Mouse (Mus musculus) heart, embryonic 11.5 days (tissue): Measurements from ENCODE around the gene Efcab7. TPM values are rescaled to one million over a fixed set of nuclear protein-coding genes. Genes with fewer than 3 reads are reported as not detected.

Source experiments
- ATAC-seq: fragments of 200-750 bp; cut with Nextera tagmentation; replicated peaks from 2 replicates; pipeline ENCODE4 v1.8.0; 2017; ENCODE audit warnings: moderate library complexity; ENCODE audit not compliant: insufficient number of reproducible peaks, low FRiP score, low TSS enrichment
- H3K27ac ChIP-seq: fragments of 300-500 bp; sonication (generic); 2 replicates; pipeline ENCODE4 v1.5.1; 2014; ENCODE audit warnings: mild to moderate bottlenecking, low read depth, low read length
- H3K27me3 ChIP-seq: fragments of 300-500 bp; sonication (generic); 2 replicates; pipeline ENCODE4 v1.6.1; 2014; ENCODE audit warnings: mild to moderate bottlenecking, low read length, mixed read lengths; ENCODE audit not compliant: control insufficient read depth, insufficient read depth
- H3K36me3 ChIP-seq: fragments of 300-500 bp; sonication (generic); 2 replicates; pipeline ENCODE4 v1.6.1; 2014; ENCODE audit warnings: mild to moderate bottlenecking, low read length, moderate library complexity, mixed read lengths; ENCODE audit not compliant: control insufficient read depth, insufficient read depth
- H3K4me1 ChIP-seq: fragments of 300-500 bp; sonication (generic); 2 replicates; pipeline ENCODE4 v1.6.1; 2014; ENCODE audit warnings: low read length; ENCODE audit not compliant: control insufficient read depth, insufficient read depth
- H3K4me2 ChIP-seq: fragments of 300-500 bp; sonication (generic); 2 replicates; pipeline ENCODE4 v1.6.1; 2014; ENCODE audit warnings: mild to moderate bottlenecking, moderate library complexity
- H3K4me3 ChIP-seq: fragments of 300-500 bp; sonication (generic); 2 replicates; pipeline ENCODE4 v1.5.1; 2014; ENCODE audit warnings: low read depth, low read length
- H3K9ac ChIP-seq: fragments of 300-500 bp; sonication (generic); 2 replicates; pipeline ENCODE4 v1.6.1; 2014; ENCODE audit warnings: mild to moderate bottlenecking, low read depth, low read length, moderate library complexity
- H3K9me3 ChIP-seq: fragments of 300-500 bp; sonication (generic); replicated peaks from 2 replicates; pipeline ENCODE4 v1.6.1; 2016; ENCODE audit warnings: low read length; ENCODE audit not compliant: control insufficient read depth
- WGBS: fragments of 180-500 bp; shearing (Covaris S2); extraction: QIAGEN DNeasy Blood & Tissue Kit; methylation state at CpG from one replicate; pipeline ENCODE4 v1.1.7; 2014; ENCODE audit not compliant: insufficient replicate concordance; 5-methylcytosine and 5-hydroxymethylcytosine counted together
- polyA plus RNA-seq: library from polyadenylated mRNA; unstranded; fragments of >200 nt; fragmentation: Nextera tagmentation; extraction: Ambion mirVana; gene quantifications from 2 replicates; pipeline ENCODE4 v1.2.1, GENCODE M21; 2014

Gene Efcab7
- polyA plus RNA-seq, 1 experiment from 2014 or later, result 12.4 TPM

GRCm38 (mm10) chr4:99953904-99954303 lies 124.9 kb downstream of the Efcab7 start:
- Histone ChIP-seq H3K9me3 (no peaks in the 10 kb centered on the region), H3K4me3 (no peak overlapping the region), H3K4me1 (no peaks in the 10 kb centered on the region), H3K4me2 (no peak overlapping the region), H3K27me3 (no peaks in the 10 kb centered on the region), H3K27ac (no peak overlapping the region), H3K9ac (no peak overlapping the region), H3K36me3 (no peaks in the 10 kb centered on the region)
- ATAC-seq, result no peak
- WGBS, result 84% methylated on average over 2 of the region's 2 CpGs

- no peak overlapping the region for H3K4me3 ChIP-seq
- no peak for ATAC-seq
- 89% methylated on average over 10 of the region's 10 CpGs for WGBS
- no peak overlapping the region for H3K27ac ChIP-seq
- no peaks in the 10 kb centered on the region for H3K36me3 ChIP-seq
- H3K4me1 ChIP-seq, result peaks cover 9% of the 10 kb centered on the region
- no peak overlapping the region for H3K9ac ChIP-seq
- no peaks in the 10 kb centered on the region for H3K27me3 ChIP-seq
- no peaks in the 10 kb centered on the region for H3K9me3 ChIP-seq
- no peak overlapping the region for H3K4me2 ChIP-seq
Observed at GRCm38 (mm10) chr4:99955396-99955795, 126.4 kb downstream of the Efcab7 start.

GRCm38 (mm10) chr4:99957186-99957585 lies 128.2 kb downstream of the Efcab7 start:
- ATAC-seq, result no peak
- Histone ChIP-seq H3K4me3 (no peak overlapping the region), H3K4me2 (no peak overlapping the region), H3K9ac (no peak overlapping the region), H3K9me3 (no peaks in the 10 kb centered on the region), H3K36me3 (no peaks in the 10 kb centered on the region), H3K27me3 (no peaks in the 10 kb centered on the region), H3K27ac (no peak overlapping the region), H3K4me1 (peaks cover 9% of the 10 kb centered on the region)
- 92% methylated on average over 4 of the region's 4 CpGs for WGBS

DNA sequence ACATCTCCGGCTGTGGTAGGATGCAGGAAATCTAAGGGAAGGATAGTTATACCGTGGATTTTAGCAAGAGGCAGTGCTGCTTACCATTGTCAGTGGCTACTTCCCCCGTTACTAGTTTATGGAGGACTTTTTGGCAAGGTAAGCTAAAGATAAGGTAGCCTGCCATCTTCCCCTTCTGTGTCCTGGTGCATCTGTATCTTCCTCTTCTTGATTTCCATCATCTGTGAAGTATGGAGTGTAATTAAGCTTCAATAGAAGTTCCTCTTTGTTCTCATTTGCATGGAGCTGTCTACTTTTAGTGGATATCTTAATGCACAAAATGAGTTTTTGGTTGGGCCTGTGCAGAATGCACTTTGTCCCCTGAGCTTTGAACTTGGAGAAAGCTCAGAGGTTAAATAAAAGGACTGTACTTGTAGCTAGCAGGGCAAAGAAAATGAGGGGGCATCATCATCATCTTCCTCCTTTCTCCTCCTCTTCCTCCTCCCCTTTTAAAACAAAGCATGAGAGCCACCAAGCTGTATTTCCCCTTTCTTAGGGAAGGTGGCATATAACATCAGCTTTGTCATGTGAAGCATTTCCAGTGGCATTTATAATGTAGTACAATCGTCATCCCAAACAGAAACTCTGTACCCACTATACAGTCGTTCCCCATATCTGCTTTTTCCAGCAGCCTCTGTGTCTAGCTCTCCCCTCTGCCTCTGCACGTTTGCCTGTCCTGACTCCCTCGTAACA lies 129.3 kb downstream of the Efcab7 start:
- no peak for ATAC-seq
- WGBS, result 68% methylated on average over 7 of the region's 7 CpGs
- no peak overlapping the region for H3K27ac ChIP-seq
- H3K4me3 ChIP-seq, result no peak overlapping the region
- peaks cover 9% of the 10 kb centered on the region for H3K4me1 ChIP-seq
- H3K9me3 ChIP-seq, result no peaks in the 10 kb centered on the region
- H3K4me2 ChIP-seq, result no peak overlapping the region
- no peaks in the 10 kb centered on the region for H3K27me3 ChIP-seq
- H3K36me3 ChIP-seq, result no peaks in the 10 kb centered on the region
- no peak overlapping the region for H3K9ac ChIP-seq

DNA sequence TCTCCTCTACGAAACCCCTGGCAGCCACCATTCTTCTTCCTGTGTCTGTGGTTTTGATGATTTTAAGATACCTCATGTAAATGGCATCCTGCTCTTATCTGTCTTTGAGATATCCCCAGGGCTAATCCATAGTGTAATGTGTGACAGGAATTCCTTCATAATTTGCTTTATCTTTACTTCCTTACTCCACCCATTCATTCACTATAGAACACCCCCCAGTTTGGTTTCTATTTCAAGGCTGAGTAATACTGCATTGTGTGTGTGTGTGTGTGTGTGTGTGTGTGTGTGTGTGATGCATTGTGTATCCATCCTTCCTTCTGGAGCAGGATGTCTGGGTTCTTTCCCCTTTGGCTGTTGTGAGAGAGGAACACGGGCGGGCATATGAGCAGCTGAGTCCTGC lies 130.3 kb downstream of the Efcab7 start:
- Histone ChIP-seq H3K27ac (no peak overlapping the region), H3K4me1 (peaks cover 9% of the 10 kb centered on the region), H3K4me2 (no peak overlapping the region), H3K9me3 (no peaks in the 10 kb centered on the region), H3K9ac (no peak overlapping the region), H3K36me3 (peaks cover 8% of the 10 kb centered on the region), H3K27me3 (no peaks in the 10 kb centered on the region), H3K4me3 (no peak overlapping the region)
- ATAC-seq, result no peak
- 53% methylated on average over 3 of the region's 3 CpGs for WGBS

Other genes starting within 250 kb of the Efcab7 start
- gene Foxd3, start 172.9 kb upstream of the Efcab7 start, polyA plus RNA-seq, result 0.13 and 0.17 TPM in 2 replicates
- gene Alg6, start 113.5 kb upstream of the Efcab7 start, polyA plus RNA-seq, result 12.9 and 13.7 TPM in 2 replicates
- 277 and 308 TPM in 2 replicates for gene Pgm1, start 100.2 kb downstream of the Efcab7 start, polyA plus RNA-seq
- gene Itgb3bp, start 100.6 kb downstream of the Efcab7 start, polyA plus RNA-seq, result 38.5 and 43.0 TPM in 2 replicates